ENCODE assay signal across 8 mouse cellular contexts in the genomic region with DNA sequence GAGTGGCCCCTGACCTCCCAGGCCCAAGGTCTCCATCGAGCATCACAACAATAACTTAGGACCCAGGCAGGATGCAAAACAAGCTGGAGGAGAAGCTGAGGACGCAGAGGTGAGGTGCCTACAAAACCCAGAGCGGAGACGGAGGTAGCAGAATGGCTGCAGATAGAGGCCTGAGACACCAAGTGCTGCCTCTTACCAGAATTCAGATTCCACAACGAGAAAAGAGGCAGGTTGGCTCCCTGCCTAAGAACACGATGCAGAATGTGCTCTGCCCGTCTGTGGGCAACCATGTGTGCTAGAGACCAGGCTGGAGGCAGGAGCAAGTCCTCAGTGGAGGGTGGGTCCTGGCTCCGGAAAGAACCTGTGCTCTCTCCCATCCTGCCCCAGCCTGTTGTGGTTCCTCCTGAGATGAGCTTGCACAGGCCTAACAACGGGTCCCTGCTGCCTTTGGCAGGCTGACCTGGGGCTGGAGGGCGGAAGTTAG. TPM values are rescaled to one million over a fixed set of nuclear protein-coding genes. Genes with fewer than 3 reads are reported as not detected.
A peak's percentile ranks its signal among the peaks of the same experiment; 100 is the strongest.
DNase-seq lines count a peak whose midpoint lies in the region; ATAC-seq and TF ChIP-seq lines count a peak whose summit lies in the region.

No protein-coding gene starts in this region.

- DNase-seq in kidney, adult 18-20 months: peak; percentile 37
- no peak for DNase-seq in kidney, adult 8-10 months
- DNase-seq in kidney, postnatal 10 days: peak; percentile 56
- no peak for DNase-seq in midbrain, postnatal 0 days (ENCODE audit: low spot score)
- DNase-seq in spleen, postnatal 36 days (ENCODE audit: low spot score in 2 of 2): no peak
- DNase-seq in cerebellum, adult 11-12 months: no peak
- DNase-seq in right cerebral cortex, adult 18-20 months: no peak

- H3K9ac ChIP-seq in midbrain, postnatal 0 days (replicated peaks; ENCODE audit: low read length, poor library complexity, severe bottlenecking): no peak overlapping the region; the same call in 1 of the 2 replicates

- no peaks in the 10 kb centered on the region for H3K9me3 ChIP-seq in midbrain, postnatal 0 days (ENCODE audit: low read length)

- no peak overlapping the region for H3K27ac ChIP-seq in embryonic fibroblast, embryonic 13.5 days (ENCODE audit: insufficient read depth, low read length)
- 0 out of 2 replicates have a peak overlapping the region, but pooled peaks have one; percentile 38 for H3K27ac ChIP-seq in midbrain, postnatal 0 days (ENCODE audit: low read depth, low read length)

- TF ChIP-seq CTCF in embryonic fibroblast, embryonic 13.5 days (IDR thresholded peaks at IDR 0.05; ENCODE audit: borderline replicate concordance, insufficient read depth, low read length): no peak
- no peak for TF ChIP-seq CTCF in midbrain, postnatal 0 days (IDR thresholded peaks at IDR 0.05)

- H3K4me1 ChIP-seq in embryonic fibroblast, embryonic 13.5 days (ENCODE audit: control insufficient read depth, insufficient read depth, low read length): peaks cover 2% of the 10 kb centered on the region; the same call in 1 of the 2 replicates
- peaks cover 11% of the 10 kb centered on the region; the same call in 1 of the 2 replicates for H3K4me1 ChIP-seq in midbrain, postnatal 0 days (ENCODE audit: insufficient read depth, low read length)

- 0 out of 2 replicates have a peak overlapping the region, but pooled peaks have one; percentile 0 for H3K4me3 ChIP-seq in embryonic fibroblast, embryonic 13.5 days (ENCODE audit: insufficient read depth, low read length)
- no peak overlapping the region for H3K4me3 ChIP-seq in midbrain, postnatal 0 days (ENCODE audit: low read depth, low read length)

- peaks cover 37% of the 10 kb centered on the region for H3K36me3 ChIP-seq in midbrain, postnatal 0 days (ENCODE audit: insufficient read depth, low read length)

- no peaks in the 10 kb centered on the region for H3K27me3 ChIP-seq in midbrain, postnatal 0 days (ENCODE audit: insufficient read depth, low read length)

- no peak for TF ChIP-seq POLR2A in embryonic fibroblast, embryonic 13.5 days (IDR thresholded peaks at IDR 0.05; ENCODE audit: low read depth, low read length)

- peak overlapping the region; percentile 100 for H3K4me2 ChIP-seq in midbrain, postnatal 0 days (ENCODE audit: low read depth, low read length, poor library complexity, severe bottlenecking)

- ATAC-seq in midbrain, postnatal 0 days (ENCODE audit: low FRiP score): no peak

- 78% methylated on average over 10 of the region's 10 CpGs for WGBS in midbrain, postnatal 0 days

RNA-seq across cellular contexts. Expression of a gene that starts 4.2 kb away (rescaled TPM):
- polyA plus RNA-seq in embryonic fibroblast, embryonic 13.5 days (2011; ENCODE audit: insufficient read length, low read depth, missing spikeins): 43.0 and 48.4 TPM in 2 replicates
- total RNA-seq in midbrain, postnatal 0 days (2014; rRNA removed): 95.5 and 103 TPM in 2 replicates
- polyA plus RNA-seq in midbrain, postnatal 0 days (2015; fragmentation: Nextera tagmentation; extraction: Ambion mirVana): 18.4 and 19.1 TPM in 2 replicates

RNA-seq across cellular contexts. Expression of a gene that starts 4.4 kb away (rescaled TPM):
- polyA plus RNA-seq in embryonic fibroblast, embryonic 13.5 days (2011; ENCODE audit: insufficient read length, low read depth, missing spikeins): 9.3 and 14.2 TPM in 2 replicates
- total RNA-seq in midbrain, postnatal 0 days (2014; rRNA removed): 18.3 and 24.0 TPM in 2 replicates
- 9.6 and 10.6 TPM in 2 replicates for polyA plus RNA-seq in midbrain, postnatal 0 days (2015; fragmentation: Nextera tagmentation; extraction: Ambion mirVana)

RNA-seq across cellular contexts. Expression of a gene that starts 11.2 kb away (rescaled TPM):
- not detected in 2 replicates for polyA plus RNA-seq in embryonic fibroblast, embryonic 13.5 days (2011; ENCODE audit: insufficient read length, low read depth, missing spikeins)
- not detected in 2 replicates for total RNA-seq in midbrain, postnatal 0 days (2014; rRNA removed)
- polyA plus RNA-seq in midbrain, postnatal 0 days (2015; fragmentation: Nextera tagmentation; extraction: Ambion mirVana): 0.47 and 0.49 TPM in 2 replicates

RNA-seq across cellular contexts. Expression of a gene that starts 29.4 kb away (rescaled TPM):
- polyA plus RNA-seq in embryonic fibroblast, embryonic 13.5 days (2011; ENCODE audit: insufficient read length, low read depth, missing spikeins): 16.7 and 19.1 TPM in 2 replicates
- 26.1 and 36.0 TPM in 2 replicates for total RNA-seq in midbrain, postnatal 0 days (2014; rRNA removed)
- 18.1 and 19.9 TPM in 2 replicates for polyA plus RNA-seq in midbrain, postnatal 0 days (2015; fragmentation: Nextera tagmentation; extraction: Ambion mirVana)

RNA-seq across cellular contexts. Expression of a gene that starts 33.2 kb away (rescaled TPM):
- polyA plus RNA-seq in embryonic fibroblast, embryonic 13.5 days (2011; ENCODE audit: insufficient read length, low read depth, missing spikeins): 62.8 and 86.1 TPM in 2 replicates
- total RNA-seq in midbrain, postnatal 0 days (2014; rRNA removed): 25.6 and 26.3 TPM in 2 replicates
- 65.2 and 65.4 TPM in 2 replicates for polyA plus RNA-seq in midbrain, postnatal 0 days (2015; fragmentation: Nextera tagmentation; extraction: Ambion mirVana)

Comparison
In these comparisons a context has a peak if more than half of its experiments do, and no peak if none do; other contexts are left out.
1. DNase-seq: peak in kidney, adult 18-20 months (single experiment) and kidney, postnatal 10 days (single experiment); none in kidney, adult 8-10 months (0 of 2), midbrain, postnatal 0 days (single experiment), spleen, postnatal 36 days (0 of 2), cerebellum, adult 11-12 months (single experiment) and right cerebral cortex, adult 18-20 months (single experiment).